Mouse (Mus musculus) limb, embryonic 11.5 days (tissue): ENCODE data around the gene Btk. TPM values are rescaled to one million over a fixed set of nuclear protein-coding genes. Genes with fewer than 3 reads are reported as not detected.

Source experiments
- ATAC-seq: fragments of 200-750 bp; cut with Nextera tagmentation; 2 replicates; pipeline ENCODE4 v1.8.0; 2017; ENCODE audit warnings: low read depth; ENCODE audit not compliant: insufficient number of reproducible peaks, low FRiP score, low TSS enrichment
- DNase-seq: peaks from one replicate; pipeline ENCODE4 v3.0.0-alpha.2; 2015; ENCODE audit warnings: low spot score
- H3K27ac ChIP-seq: fragments of 300-500 bp; sonication (generic); replicated peaks from 2 replicates; pipeline ENCODE4 v1.5.1; 2014; ENCODE audit warnings: low read depth, mild to moderate bottlenecking, low read length
- H3K27me3 ChIP-seq: fragments of 300-500 bp; sonication (generic); 2 replicates; pipeline ENCODE4 v1.6.1; 2014; ENCODE audit warnings: mild to moderate bottlenecking, low read length, mixed read lengths; ENCODE audit not compliant: control insufficient read depth, insufficient read depth
- H3K36me3 ChIP-seq: fragments of 300-500 bp; sonication (generic); 2 replicates; pipeline ENCODE4 v1.6.1; 2014; ENCODE audit warnings: mild to moderate bottlenecking, low read length, moderate library complexity, mixed read lengths; ENCODE audit not compliant: control insufficient read depth, insufficient read depth
- H3K4me1 ChIP-seq: fragments of 300-500 bp; sonication (generic); 2 replicates; pipeline ENCODE4 v1.6.1; 2014; ENCODE audit warnings: low read length, mixed read lengths; ENCODE audit not compliant: control insufficient read depth, insufficient read depth
- H3K4me2 ChIP-seq: fragments of 300-500 bp; sonication (generic); 2 replicates; pipeline ENCODE4 v1.6.1; 2014; ENCODE audit warnings: low read depth, mild to moderate bottlenecking, moderate library complexity; ENCODE audit not compliant: severe bottlenecking
- H3K4me3 ChIP-seq: fragments of 300-500 bp; sonication (generic); 2 replicates; pipeline ENCODE4 v1.5.1; 2014; ENCODE audit warnings: low read depth, low read length
- H3K9ac ChIP-seq: fragments of 300-500 bp; sonication (generic); 2 replicates; pipeline ENCODE4 v1.6.1; 2014; ENCODE audit warnings: mild to moderate bottlenecking, low read length
- H3K9me3 ChIP-seq: fragments of 300-500 bp; sonication (generic); 2 replicates; pipeline ENCODE4 v1.6.1; 2016; ENCODE audit warnings: low read length; ENCODE audit not compliant: control insufficient read depth
- WGBS: fragments of 180-500 bp; shearing (Covaris S2); extraction: QIAGEN DNeasy Blood & Tissue Kit; methylation state at CpG from one replicate; pipeline ENCODE4 v1.1.7; 2014; 5-methylcytosine and 5-hydroxymethylcytosine counted together
- polyA plus RNA-seq: library from polyadenylated mRNA; unstranded; fragments of >200 nt; fragmentation: Nextera tagmentation; extraction: Ambion mirVana; gene quantifications from 2 replicates; pipeline ENCODE4 v1.2.1, GENCODE M21; 2014

The Btk gene
- polyA plus RNA-seq, 1 experiment from 2014 or later: 0.93 TPM

GRCm38 (mm10) chrX:134533346-134533745 lies 50.0 kb downstream of the Btk start:
- no peaks in the 10 kb centered on the region for H3K9me3 ChIP-seq
- 76% methylated on average over 2 of the region's 2 CpGs for WGBS
- no peak overlapping the region for H3K4me3 ChIP-seq
- peaks cover 2% of the 10 kb centered on the region; the same call in 1 of the 2 replicates for H3K36me3 ChIP-seq
- no peak for DNase-seq
- H3K27me3 ChIP-seq: no peaks in the 10 kb centered on the region
- H3K9ac ChIP-seq: no peak overlapping the region
- no peak overlapping the region for H3K27ac ChIP-seq
- no peak overlapping the region for H3K4me2 ChIP-seq
- ATAC-seq: no peak
- no peaks in the 10 kb centered on the region for H3K4me1 ChIP-seq

GRCm38 (mm10) chrX:134525260-134525659 lies 58.1 kb downstream of the Btk start:
- H3K4me1 ChIP-seq: no peaks in the 10 kb centered on the region
- H3K27me3 ChIP-seq: no peaks in the 10 kb centered on the region
- H3K9ac ChIP-seq: no peak overlapping the region
- no peak for ATAC-seq
- H3K9me3 ChIP-seq: no peaks in the 10 kb centered on the region
- no peak for DNase-seq
- 80% methylated on average over 4 of the region's 4 CpGs for WGBS
- no peak overlapping the region for H3K4me2 ChIP-seq
- H3K4me3 ChIP-seq: no peak overlapping the region
- H3K36me3 ChIP-seq: no peaks in the 10 kb centered on the region
- H3K27ac ChIP-seq: no peak overlapping the region

GRCm38 (mm10) chrX:134523772-134524171 lies 59.6 kb downstream of the Btk start:
- WGBS: 78% methylated on average over 4 of the region's 4 CpGs
- H3K36me3 ChIP-seq: no peaks in the 10 kb centered on the region
- no peak overlapping the region for H3K27ac ChIP-seq
- no peaks in the 10 kb centered on the region for H3K27me3 ChIP-seq
- no peaks in the 10 kb centered on the region for H3K9me3 ChIP-seq
- H3K4me3 ChIP-seq: no peak overlapping the region
- H3K9ac ChIP-seq: no peak overlapping the region
- ATAC-seq (no peak), DNase-seq (no peak)
- H3K4me1 ChIP-seq: no peaks in the 10 kb centered on the region
- no peak overlapping the region for H3K4me2 ChIP-seq

GRCm38 (mm10) chrX:134509473-134509872 lies 73.9 kb downstream of the Btk start:
- Histone ChIP-seq H3K36me3 (no peaks in the 10 kb centered on the region), H3K4me1 (no peaks in the 10 kb centered on the region), H3K9ac (no peak overlapping the region), H3K27me3 (no peaks in the 10 kb centered on the region), H3K27ac (no peak overlapping the region), H3K4me3 (no peak overlapping the region), H3K9me3 (no peaks in the 10 kb centered on the region), H3K4me2 (no peak overlapping the region)
- DNase-seq (no peak), ATAC-seq (no peak)
- 22% methylated on average over 2 of the region's 2 CpGs for WGBS

GRCm38 (mm10) chrX:134507977-134508376 lies 75.4 kb downstream of the Btk start:
- Histone ChIP-seq H3K9me3 (no peaks in the 10 kb centered on the region), H3K4me3 (no peak overlapping the region), H3K36me3 (no peaks in the 10 kb centered on the region), H3K27ac (no peak overlapping the region), H3K27me3 (no peaks in the 10 kb centered on the region), H3K4me2 (no peak overlapping the region), H3K4me1 (no peaks in the 10 kb centered on the region), H3K9ac (no peak overlapping the region)
- ATAC-seq (no peak), DNase-seq (no peak)
- 71% methylated on average over 6 of the region's 6 CpGs for WGBS

- no peak overlapping the region for H3K4me2 ChIP-seq
- no peaks in the 10 kb centered on the region for H3K9me3 ChIP-seq
- H3K9ac ChIP-seq: no peak overlapping the region
- H3K27ac ChIP-seq: no peak overlapping the region
- DNase-seq (no peak), ATAC-seq (no peak)
- no peaks in the 10 kb centered on the region for H3K36me3 ChIP-seq
- H3K4me3 ChIP-seq: no peak overlapping the region
- H3K27me3 ChIP-seq: no peaks in the 10 kb centered on the region
- no peaks in the 10 kb centered on the region for H3K4me1 ChIP-seq
- whole genome bisulfite sequencing: 80% methylated on average over 8 of the region's 8 CpGs
Measured at GRCm38 (mm10) chrX:134500651-134501050, 82.7 kb downstream of the Btk start.

Other genes starting within 250 kb of the Btk start
- gene Drp2, start 179.0 kb downstream of the Btk start, polyA plus RNA-seq: 1.9 and 2.3 TPM in 2 replicates
- not detected in 2 replicates for gene Taf7l, start 107.1 kb downstream of the Btk start, polyA plus RNA-seq
- gene Timm8a1, start 41.7 kb downstream of the Btk start, polyA plus RNA-seq: 79.4 and 81.4 TPM in 2 replicates
- 425 and 470 TPM in 2 replicates for gene Rpl36a, start 2.1 kb upstream of the Btk start, polyA plus RNA-seq
- 4.0 and 5.1 TPM in 2 replicates for gene Gla, start 17.6 kb upstream of the Btk start, polyA plus RNA-seq
- 144 and 172 TPM in 2 replicates for gene Hnrnph2, start 17.6 kb upstream of the Btk start, polyA plus RNA-seq
- 6.3 and 6.9 TPM in 2 replicates for gene Armcx4, start 102.9 kb upstream of the Btk start, polyA plus RNA-seq
- gene Armcx1, start 134.4 kb upstream of the Btk start, polyA plus RNA-seq: 44.3 and 47.1 TPM in 2 replicates
- 21.6 and 25.9 TPM in 2 replicates for gene Armcx6, start 167.8 kb upstream of the Btk start, polyA plus RNA-seq
- gene Armcx3, start 173.0 kb upstream of the Btk start, polyA plus RNA-seq: 51.9 and 55.2 TPM in 2 replicates
- gene Armcx2, start 225.7 kb upstream of the Btk start, polyA plus RNA-seq: 81.1 and 85.9 TPM in 2 replicates